Mouse (Mus musculus): ENCODE measurements around the gene S100a7a. TPM values are rescaled to one million over a fixed set of nuclear protein-coding genes. Genes with fewer than 3 reads are reported as not detected.

The S100a7a gene
- not detected in 2 replicates for polyA plus RNA-seq (2012; ENCODE audit: low replicate concordance)

DNA sequence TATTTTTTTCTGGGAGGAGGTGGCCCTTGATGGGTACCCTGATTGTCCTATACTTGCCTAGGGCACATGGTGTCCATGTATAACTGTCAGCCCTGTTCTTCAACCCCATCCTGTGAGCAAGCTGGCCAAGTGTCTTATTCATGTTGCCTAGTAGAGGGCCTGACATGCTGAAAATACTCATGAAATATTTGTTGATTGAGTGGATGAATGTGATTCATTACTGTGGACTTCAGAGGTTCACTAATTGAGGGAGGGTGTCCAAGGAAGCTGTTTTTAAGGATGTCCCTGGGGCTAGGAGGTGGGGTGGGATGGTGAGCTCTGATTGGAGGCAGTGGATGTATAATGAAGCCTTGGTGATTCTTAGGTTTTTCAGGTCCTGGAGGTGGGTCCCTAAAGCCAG, at the start of gene S100a7a:
Gene S100a7a, plus strand, starts transcription at position 301 of the 400 bp plus-strand sequence.

GRCm38 (mm10) chr3:90608223-90608622, 45.6 kb upstream of the S100a7a start, which contains the start of gene S100a5:
Gene S100a5 (plus strand): TSS chr3:90608523.

DNA sequence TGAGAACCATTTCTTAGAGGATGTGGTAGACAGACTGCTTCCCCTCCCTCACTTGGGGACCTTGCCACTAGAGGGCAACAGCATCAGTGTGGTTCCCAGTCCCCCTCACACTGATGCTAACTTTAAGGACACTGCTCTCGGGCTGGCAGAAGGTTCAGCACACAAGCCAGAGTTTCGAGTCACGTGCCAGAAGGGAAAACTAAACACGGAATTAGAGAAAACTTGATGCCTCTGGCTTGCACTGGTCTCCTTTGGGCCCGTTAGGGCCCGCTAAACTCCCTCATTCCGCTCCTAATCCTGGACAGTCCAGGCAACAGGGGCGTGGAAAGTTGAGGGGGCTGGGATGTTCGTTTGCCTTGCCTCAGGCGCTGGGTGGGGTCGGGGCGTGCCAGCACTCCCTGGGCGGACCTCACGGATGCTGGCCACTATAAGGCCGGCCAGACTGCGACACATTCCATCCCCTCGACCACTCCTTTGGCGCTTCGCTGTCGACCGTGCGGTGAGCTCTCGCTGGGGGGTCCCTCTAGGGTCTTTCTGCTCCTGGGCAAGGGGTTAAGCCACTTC, 41.0 kb upstream of the S100a7a start, which contains the start of gene S100a6:
Gene S100a6, plus strand, starts transcription at position 155 of the 564 bp plus-strand sequence.

GRCm38 (mm10) chr3:90668846-90669245, 15.0 kb downstream of the S100a7a start, which contains the start of gene S100a8:
Gene S100a8 (plus strand): TSS chr3:90668978.

DNA sequence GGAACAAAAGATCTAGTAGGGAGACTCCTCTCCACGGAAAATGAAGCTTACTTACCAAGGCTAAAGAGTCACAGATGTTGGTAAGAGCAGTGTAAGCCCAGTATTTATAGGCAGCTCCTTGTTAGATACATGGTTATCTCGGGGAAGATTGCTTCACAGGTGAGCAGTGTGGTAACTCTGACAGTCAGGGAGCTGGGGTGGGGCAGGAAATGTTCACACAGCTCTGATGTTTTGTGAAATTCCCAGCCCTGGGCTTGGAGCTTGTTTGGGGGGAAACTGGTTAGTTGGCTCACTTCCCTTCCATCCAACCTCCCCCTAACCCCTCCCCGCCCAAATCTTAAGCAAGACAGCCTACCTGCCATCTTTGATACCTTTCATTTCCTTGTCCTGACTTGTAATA, 41.8 kb downstream of the S100a7a start, which contains the start of gene S100a9:
Gene S100a9, minus strand, starts transcription at position 109 of the 400 bp plus-strand sequence.

Other genes with a start within 250 kb of the S100a7a start
- gene Ints3, start 220.4 kb upstream of the S100a7a start, polyA plus RNA-seq (2012; ENCODE audit: low replicate concordance): 28.3 and 56.0 TPM in 2 replicates
- gene Npr1, start 188.2 kb upstream of the S100a7a start, polyA plus RNA-seq (2012; ENCODE audit: low replicate concordance): 0.89 and 5.8 TPM in 2 replicates
- 8.3 and 17.4 TPM in 2 replicates for gene Ilf2, start 177.9 kb upstream of the S100a7a start, polyA plus RNA-seq (2012; ENCODE audit: low replicate concordance)
- gene Snapin, start 163.0 kb upstream of the S100a7a start, polyA plus RNA-seq (2012; ENCODE audit: low replicate concordance): 1.9 and 2.3 TPM in 2 replicates
- gene Chtop, start 144.5 kb upstream of the S100a7a start, polyA plus RNA-seq (2012; ENCODE audit: low replicate concordance): 77.5 and 97.8 TPM in 2 replicates
- gene S100a1, start 139.6 kb upstream of the S100a7a start, polyA plus RNA-seq (2012; ENCODE audit: low replicate concordance): 4.6 and 6.4 TPM in 2 replicates
- 1.4 and 4.0 TPM in 2 replicates for gene S100a13, start 139.6 kb upstream of the S100a7a start, polyA plus RNA-seq (2012; ENCODE audit: low replicate concordance)
- gene S100a14, start 127.2 kb upstream of the S100a7a start, polyA plus RNA-seq (2012; ENCODE audit: low replicate concordance): not detected in 2 replicates
- gene S100a16, start 116.8 kb upstream of the S100a7a start, polyA plus RNA-seq (2012; ENCODE audit: low replicate concordance): 1.6 and 3.6 TPM in 2 replicates
- gene S100a3, start 93.4 kb upstream of the S100a7a start, polyA plus RNA-seq (2012; ENCODE audit: low replicate concordance): not detected in 2 replicates
- gene S100a2, start 63.8 kb upstream of the S100a7a start, polyA plus RNA-seq (2012; ENCODE audit: low replicate concordance): not detected in 2 replicates
- gene Gm42674, start 52.1 kb upstream of the S100a7a start, polyA plus RNA-seq (2012; ENCODE audit: low replicate concordance): not detected in 2 replicates
- 0.43 TPM in 1 of 2 replicates, not detected in the other for gene S100a4, start 50.2 kb upstream of the S100a7a start, polyA plus RNA-seq (2012; ENCODE audit: low replicate concordance)
- gene S100a5, start 45.5 kb upstream of the S100a7a start, polyA plus RNA-seq (2012; ENCODE audit: low replicate concordance): not detected in 2 replicates
- 3.1 and 4.6 TPM in 2 replicates for gene S100a6, start 41.1 kb upstream of the S100a7a start, polyA plus RNA-seq (2012; ENCODE audit: low replicate concordance)
- gene S100a8, start 15.0 kb downstream of the S100a7a start, polyA plus RNA-seq (2012; ENCODE audit: low replicate concordance): 0.75 and 4.8 TPM in 2 replicates
- 4.4 and 10.4 TPM in 2 replicates for gene S100a9, start 41.7 kb downstream of the S100a7a start, polyA plus RNA-seq (2012; ENCODE audit: low replicate concordance)
- gene Pglyrp4, start 72.9 kb downstream of the S100a7a start, polyA plus RNA-seq (2012; ENCODE audit: low replicate concordance): not detected in 2 replicates
- not detected in 2 replicates for gene Gm5849, start 123.9 kb downstream of the S100a7a start, polyA plus RNA-seq (2012; ENCODE audit: low replicate concordance)